Mouse (Mus musculus) kidney, adult 8-10 months (tissue): ENCODE results near the gene Gm28919.
"Not testable (repeated sequence)": the region's sequence is repeated elsewhere in the genome, so short reads cannot be mapped to it uniquely, and the experiment has no call there.

Experiments used
- DNase-seq, 2 experiments: peaks; one replicate each; pipeline ENCODE4 v3.0.0; 2022

Gene Gm28919

GRCm38 (mm10) chrY:6583246-6583645 lies at the start of gene Gm28919:
Gm28919 (plus strand) TSS chrY:6583546.
- DNase-seq = not testable (repeated sequence)
